Mouse (Mus musculus) neural tube, embryonic 14.5 days (tissue): ENCODE measurements at regions not wholly inside any gene's neighbourhood (a gene's known extent, or its start where the extent isn't known, plus 50 kb on each side); places are given as distances from the start of the nearest gene placed in this dataset.

ENCODE experiments used
- ATAC-seq: fragments of 200-750 bp; cut with Nextera tagmentation; 2 replicates; pipeline ENCODE4 v1.8.0; 2017; ENCODE audit warnings: low read depth, mild to moderate bottlenecking, moderate TSS enrichment, moderate library complexity
- H3K27ac ChIP-seq: fragments of 300-500 bp; sonication (generic); 2 replicates; pipeline ENCODE4 v1.5.1; 2014; ENCODE audit warnings: low read depth, mild to moderate bottlenecking, control low read depth, low read length, moderate library complexity, mixed read lengths
- H3K27me3 ChIP-seq: fragments of 300-500 bp; sonication (generic); 2 replicates; pipeline ENCODE4 v1.6.1; 2014; ENCODE audit warnings: low read length; ENCODE audit not compliant: control insufficient read depth, insufficient read depth
- H3K36me3 ChIP-seq: fragments of 300-500 bp; sonication (generic); 2 replicates; pipeline ENCODE4 v1.6.1; 2014; ENCODE audit warnings: low read length, mixed read lengths; ENCODE audit not compliant: control insufficient read depth, insufficient read depth
- H3K4me1 ChIP-seq: fragments of 300-500 bp; sonication (generic); 2 replicates; pipeline ENCODE4 v1.6.1; 2014; ENCODE audit warnings: low read length; ENCODE audit not compliant: control insufficient read depth, insufficient read depth
- H3K4me2 ChIP-seq: fragments of 300-500 bp; sonication (generic); 2 replicates; pipeline ENCODE4 v1.6.1; 2014; ENCODE audit warnings: mild to moderate bottlenecking, low read depth, low read length, control low read depth
- H3K4me3 ChIP-seq: fragments of 300-500 bp; sonication (generic); 2 replicates; pipeline ENCODE4 v1.5.1; 2014; ENCODE audit warnings: low read depth, low read length, control low read depth, mixed read lengths
- H3K9ac ChIP-seq: fragments of 300-500 bp; sonication (generic); replicated peaks from 2 replicates; pipeline ENCODE4 v1.6.1; 2014; ENCODE audit warnings: low read depth, mild to moderate bottlenecking, control low read depth, low read length, mixed read lengths
- H3K9me3 ChIP-seq: fragments of 300-500 bp; sonication (generic); 2 replicates; pipeline ENCODE4 v1.6.1; 2016; ENCODE audit warnings: low read length; ENCODE audit not compliant: control insufficient read depth
- WGBS: fragments of 180-500 bp; shearing (Covaris S2); extraction: QIAGEN DNeasy Blood & Tissue Kit; methylation state at CpG from one replicate; pipeline ENCODE4 v1.1.7; 2014; 5-methylcytosine and 5-hydroxymethylcytosine counted together

DNA sequence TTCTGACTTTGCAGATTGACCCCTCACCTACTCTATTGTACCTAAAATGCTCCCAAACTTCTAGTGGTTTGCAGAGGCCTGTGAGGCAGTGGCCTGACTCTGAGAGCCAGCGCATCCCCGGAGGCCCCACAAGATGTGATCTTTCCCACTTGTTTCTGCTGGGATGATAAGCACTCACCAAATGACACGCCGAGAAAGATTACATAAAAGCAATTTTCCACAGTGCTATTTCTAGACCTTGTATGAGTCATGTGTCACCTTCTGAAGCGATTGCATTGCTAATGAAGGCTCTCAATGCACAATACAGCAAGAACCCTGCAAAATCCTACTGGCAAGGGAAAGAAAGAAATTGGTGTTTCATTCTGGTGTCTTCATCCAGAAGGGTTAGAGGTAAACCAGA is 97.8 kb upstream of the Cd180 start:
- Histone ChIP-seq H3K27me3 (no peaks in the 10 kb centered on the region), H3K4me3 (no peak overlapping the region), H3K9me3 (no peaks in the 10 kb centered on the region), H3K36me3 (no peaks in the 10 kb centered on the region), H3K4me2 (no peak overlapping the region), H3K27ac (no peak overlapping the region), H3K4me1 (no peaks in the 10 kb centered on the region), H3K9ac (no peak overlapping the region)
- ATAC-seq = no peak
- 85% methylated on average over 5 of the region's 5 CpGs for WGBS

DNA sequence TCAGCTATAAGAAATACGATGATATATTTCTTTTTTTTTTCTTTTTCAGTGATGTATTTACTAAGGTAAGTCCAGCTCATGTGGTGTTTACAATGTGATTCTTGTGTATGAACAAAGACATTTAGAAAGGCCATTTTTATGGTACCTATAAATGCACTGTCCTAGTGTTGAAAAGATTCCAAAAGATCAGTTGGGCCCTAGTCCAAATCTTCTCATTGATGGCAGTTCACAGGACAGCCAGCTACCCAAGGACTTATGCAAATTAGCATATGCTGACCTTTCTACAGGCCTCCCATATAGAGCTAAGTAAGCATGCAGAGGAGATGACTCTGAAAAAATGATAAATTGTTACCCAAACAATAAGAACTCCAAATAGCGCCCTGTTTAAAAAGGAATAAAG is 97.3 kb upstream of the Cd180 start:
- Histone ChIP-seq H3K4me2 (no peak overlapping the region), H3K9ac (no peak overlapping the region), H3K36me3 (no peaks in the 10 kb centered on the region), H3K27me3 (no peaks in the 10 kb centered on the region), H3K9me3 (no peaks in the 10 kb centered on the region), H3K4me1 (no peaks in the 10 kb centered on the region), H3K4me3 (no peak overlapping the region), H3K27ac (no peak overlapping the region)
- WGBS = 90% methylated on average over 2 of the region's 2 CpGs
- no peak for ATAC-seq

DNA sequence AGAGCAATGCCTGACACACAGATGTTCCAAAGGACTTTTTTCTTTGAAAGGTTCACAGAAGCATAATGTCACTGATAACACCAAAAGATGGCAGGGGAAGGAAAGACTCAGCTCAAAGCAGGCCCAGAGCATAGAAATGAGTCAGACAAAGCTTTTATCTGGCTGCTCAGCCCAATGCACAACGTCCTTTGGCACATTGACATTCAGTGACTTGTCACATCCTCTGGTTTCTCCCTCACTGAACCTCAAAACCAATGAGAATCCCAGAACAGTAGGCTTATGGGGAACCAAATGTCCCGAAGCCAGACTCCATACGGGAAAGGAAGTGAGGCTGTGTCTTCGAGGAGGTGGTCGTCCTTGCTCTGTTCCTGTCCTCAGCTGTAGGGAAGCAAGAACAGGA is 95.2 kb upstream of the Cd180 start:
- no peak overlapping the region for H3K4me3 ChIP-seq
- H3K4me2 ChIP-seq = no peak overlapping the region
- no peaks in the 10 kb centered on the region for H3K4me1 ChIP-seq
- no peaks in the 10 kb centered on the region for H3K9me3 ChIP-seq
- no peak overlapping the region for H3K9ac ChIP-seq
- 90% methylated on average over 5 of the region's 5 CpGs for WGBS
- H3K36me3 ChIP-seq = no peaks in the 10 kb centered on the region
- no peak for ATAC-seq
- no peak overlapping the region for H3K27ac ChIP-seq
- no peaks in the 10 kb centered on the region for H3K27me3 ChIP-seq

DNA sequence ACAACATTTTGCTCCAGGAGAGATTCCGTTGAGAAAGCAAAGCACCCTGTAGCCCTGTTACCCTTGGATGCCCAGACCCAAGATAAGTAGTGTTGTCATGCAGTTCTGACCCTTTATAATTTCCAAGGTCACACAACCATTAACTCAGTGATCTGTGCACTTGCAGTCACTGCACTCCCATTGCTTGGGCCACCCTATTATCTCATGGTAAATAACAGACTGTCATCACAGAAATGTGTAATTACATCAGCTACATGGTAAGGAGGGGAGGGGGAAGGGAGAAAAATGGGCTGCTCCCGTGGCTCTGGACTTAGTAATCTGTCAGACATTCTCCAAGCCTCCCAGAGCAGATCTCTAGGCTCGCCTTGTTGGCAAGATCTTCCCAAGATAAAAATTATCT is 93.8 kb upstream of the Cd180 start:
- Histone ChIP-seq H3K27ac (no peak overlapping the region), H3K27me3 (no peaks in the 10 kb centered on the region), H3K4me3 (no peak overlapping the region), H3K4me1 (no peaks in the 10 kb centered on the region), H3K4me2 (no peak overlapping the region), H3K9ac (no peak overlapping the region), H3K36me3 (no peaks in the 10 kb centered on the region), H3K9me3 (no peaks in the 10 kb centered on the region)
- 56% methylated on average over 3 of the region's 3 CpGs for WGBS
- ATAC-seq = no peak

DNA sequence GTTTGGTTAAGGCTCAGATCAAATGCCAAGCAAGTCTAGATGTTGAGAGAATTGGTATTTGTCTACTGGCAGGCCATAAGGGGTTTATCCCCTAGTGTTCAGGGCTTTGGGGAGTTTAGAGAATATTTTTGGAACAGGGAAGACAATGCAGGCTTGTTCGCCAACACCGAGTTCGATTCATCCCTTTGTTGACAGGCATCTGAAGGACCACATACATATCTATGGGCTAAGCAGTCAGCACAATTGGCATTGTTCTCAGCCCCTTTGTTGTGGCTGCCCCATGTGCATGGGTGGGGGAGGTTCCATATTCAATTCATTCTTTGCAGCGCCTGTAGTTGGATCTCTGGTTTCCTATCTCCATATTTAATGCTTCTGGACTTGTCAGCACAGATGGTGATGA is 93.3 kb upstream of the Cd180 start:
- Histone ChIP-seq H3K9ac (no peak overlapping the region), H3K27me3 (no peaks in the 10 kb centered on the region), H3K4me1 (no peaks in the 10 kb centered on the region), H3K27ac (no peak overlapping the region), H3K4me3 (no peak overlapping the region), H3K4me2 (no peak overlapping the region), H3K9me3 (no peaks in the 10 kb centered on the region), H3K36me3 (no peaks in the 10 kb centered on the region)
- WGBS = 53% methylated on average over 4 of the region's 4 CpGs
- ATAC-seq = no peak

DNA sequence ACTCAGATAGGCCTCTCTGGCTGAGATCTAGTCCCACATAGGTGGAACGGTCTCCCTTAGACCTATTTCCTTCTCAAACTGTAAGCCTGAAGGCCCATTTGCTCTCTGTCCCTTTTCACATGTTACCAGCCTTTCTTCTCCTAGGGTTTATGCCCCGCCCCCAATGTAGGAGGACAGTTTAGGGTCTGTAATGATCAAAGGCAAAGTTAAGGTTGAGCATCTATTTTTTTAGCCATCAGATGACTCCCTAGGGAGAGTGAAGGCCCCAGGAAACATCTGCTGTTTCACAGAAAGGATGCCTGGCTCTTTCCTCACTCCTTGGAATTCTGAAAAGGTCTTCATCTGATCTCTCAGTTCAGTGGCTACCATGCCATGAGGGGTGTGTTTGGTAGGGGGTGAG is 68.9 kb upstream of the Cd180 start:
- Histone ChIP-seq H3K36me3 (no peaks in the 10 kb centered on the region), H3K4me1 (no peaks in the 10 kb centered on the region), H3K4me2 (no peak overlapping the region), H3K27ac (no peak overlapping the region; the same call in 1 of the 2 replicates), H3K27me3 (no peaks in the 10 kb centered on the region), H3K4me3 (no peak overlapping the region), H3K9me3 (no peaks in the 10 kb centered on the region), H3K9ac (no peak overlapping the region)
- ATAC-seq = no peak
- WGBS = 86% methylated on average over 2 of the region's 2 CpGs

DNA sequence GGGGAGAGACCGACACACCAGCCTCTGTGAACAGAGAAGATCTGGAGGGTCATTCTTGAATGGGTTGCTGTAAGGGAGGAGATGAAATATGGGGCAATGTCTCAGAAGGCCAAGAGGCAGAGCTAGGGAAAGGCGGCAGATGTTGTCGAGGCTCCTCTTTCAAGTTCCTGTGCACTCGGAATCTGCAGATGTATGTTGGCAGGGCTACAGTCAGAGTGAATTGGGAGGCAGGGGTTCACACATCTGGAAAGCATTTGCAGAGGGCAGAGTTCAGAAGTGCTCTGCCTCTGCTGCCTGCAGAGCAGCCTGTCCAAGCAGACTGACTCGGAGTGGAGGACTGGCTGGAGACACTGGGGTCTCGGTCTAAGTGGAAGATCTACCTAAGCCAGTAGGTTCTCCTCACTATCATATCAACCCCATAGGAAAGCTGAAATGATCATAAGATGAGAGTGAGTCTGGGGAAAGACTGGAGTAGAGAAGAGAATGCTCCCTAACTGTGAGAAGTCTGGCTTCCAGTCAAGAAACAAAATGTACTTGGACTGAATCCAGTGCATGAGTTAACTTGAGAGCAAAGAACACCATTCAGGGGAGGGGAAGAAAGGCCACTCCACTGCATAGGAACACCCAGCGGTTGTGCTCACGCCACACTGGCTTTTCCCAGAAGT is 68.1 kb upstream of the Cd180 start:
- H3K4me2 ChIP-seq = no peak overlapping the region
- H3K27ac ChIP-seq = 0 out of 2 replicates have a peak overlapping the region, but pooled peaks have one; percentile 22
- no peak overlapping the region for H3K4me3 ChIP-seq
- WGBS = 60% methylated on average over 8 of the region's 8 CpGs
- peak; percentile 66; the same call in 1 of the 2 replicates for ATAC-seq
- H3K27me3 ChIP-seq = no peaks in the 10 kb centered on the region
- no peaks in the 10 kb centered on the region for H3K36me3 ChIP-seq
- H3K9ac ChIP-seq = no peak overlapping the region
- H3K4me1 ChIP-seq = no peaks in the 10 kb centered on the region
- no peaks in the 10 kb centered on the region for H3K9me3 ChIP-seq

DNA sequence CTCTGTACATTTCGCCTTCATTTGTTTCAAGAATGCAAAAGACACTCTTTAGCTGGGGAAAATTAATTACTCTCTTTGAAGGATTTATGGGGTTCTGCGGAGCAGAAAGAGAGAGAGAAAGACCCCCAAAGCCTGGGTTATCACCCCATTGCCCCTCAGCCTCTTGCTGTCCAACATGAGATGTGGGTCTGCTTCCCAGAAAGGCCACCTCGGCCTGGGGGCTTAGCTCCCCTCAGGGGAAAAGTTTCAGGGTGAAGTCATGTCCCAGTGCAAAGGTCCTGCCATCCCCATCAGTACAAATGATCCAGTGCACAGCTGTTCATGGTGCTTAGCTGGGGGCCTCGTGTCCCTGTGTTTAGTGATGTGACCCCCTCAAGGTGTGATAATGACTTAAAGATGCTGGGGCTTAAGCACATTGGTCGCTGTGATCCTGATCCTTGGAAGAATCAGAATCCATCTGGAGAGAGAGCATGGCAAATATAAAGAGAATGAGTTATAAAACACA is 67.5 kb upstream of the Cd180 start:
- no peak overlapping the region for H3K4me3 ChIP-seq
- no peaks in the 10 kb centered on the region for H3K27me3 ChIP-seq
- ATAC-seq = peak; percentile 4; the same call in 1 of the 2 replicates
- no peak overlapping the region for H3K4me2 ChIP-seq
- no peaks in the 10 kb centered on the region for H3K36me3 ChIP-seq
- WGBS = 41% methylated on average over 5 of the region's 5 CpGs
- H3K4me1 ChIP-seq = no peaks in the 10 kb centered on the region
- H3K9me3 ChIP-seq = no peaks in the 10 kb centered on the region
- no peak overlapping the region for H3K9ac ChIP-seq
- 0 out of 2 replicates have a peak overlapping the region, but pooled peaks have one; percentile 22 for H3K27ac ChIP-seq

DNA sequence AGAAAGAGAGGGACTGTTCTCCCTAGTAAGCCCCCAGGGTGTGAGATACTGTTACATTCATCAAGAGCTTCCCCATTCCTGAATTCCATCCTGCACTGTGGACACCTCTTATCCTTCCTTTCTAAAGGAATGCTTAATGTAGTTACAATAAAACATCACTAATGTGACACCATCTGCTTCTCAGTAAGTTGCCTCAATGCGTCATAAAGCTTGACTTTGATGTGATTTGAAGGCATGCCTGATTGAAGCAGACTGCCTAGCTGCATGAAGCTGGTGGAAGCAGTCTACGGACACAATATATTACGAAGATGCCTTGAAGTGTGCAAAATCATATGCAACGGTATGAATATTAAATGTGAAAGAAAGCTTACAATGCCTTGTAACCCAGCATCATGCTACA is 65.6 kb upstream of the Cd180 start:
- H3K27me3 ChIP-seq = no peaks in the 10 kb centered on the region
- no peak overlapping the region for H3K9ac ChIP-seq
- H3K4me2 ChIP-seq = no peak overlapping the region
- no peak overlapping the region for H3K4me3 ChIP-seq
- ATAC-seq = peak; percentile 38
- no peak overlapping the region for H3K27ac ChIP-seq
- H3K4me1 ChIP-seq = no peaks in the 10 kb centered on the region
- no peaks in the 10 kb centered on the region for H3K9me3 ChIP-seq
- no peaks in the 10 kb centered on the region for H3K36me3 ChIP-seq
- 56% methylated on average over 4 of the region's 4 CpGs for WGBS
